Comparison of ENCODE assay signal across 10 mouse cellular contexts in genomic region chr4:40781797-40782495, GRCm38 (mm10). TPM values are rescaled to one million over a fixed set of nuclear protein-coding genes. Genes with fewer than 3 reads are reported as not detected.
A peak's percentile ranks its signal among the peaks of the same experiment; 100 is the strongest.
DNase-seq lines count a peak whose midpoint lies in the region; ATAC-seq and TF ChIP-seq lines count a peak whose summit lies in the region.
"Had no signal": no experiment of that assay in that cellular context is flagged by ENCODE, and none has a peak within 500 bp of the region (broad histone marks: within the 10 kb centered on the region; RNA-seq: fewer than 3 reads in every experiment).

No protein-coding gene starts in this region.

- intact Hi-C loops in left cerebral cortex, postnatal 14 days (cut with DNase I) = no loop called here
- intact Hi-C loops in left cerebral cortex, adult 2 months (cut with DNase I) = no loop called here

- TF ChIP-seq EP300 in liver, postnatal 0 days (IDR thresholded peaks at IDR 0.05; ENCODE audit: low read depth) = no peak

- H3K36me3 ChIP-seq in heart, embryonic 13.5 days = no peaks in the 10 kb centered on the region
- H3K36me3 ChIP-seq in liver, postnatal 0 days (replicated peaks; ENCODE audit: insufficient read depth, low read length) = no peaks in the 10 kb centered on the region
- H3K36me3 ChIP-seq in hindbrain, embryonic 12.5 days = no peaks in the 10 kb centered on the region
- H3K36me3 ChIP-seq: neural tube, embryonic 13.5 days had no signal

- H3K4me2 ChIP-seq in heart, embryonic 13.5 days = 0 out of 2 replicates have a peak overlapping the region, but pooled peaks have one; percentile 5
- H3K4me2 ChIP-seq in liver, postnatal 0 days (ENCODE audit: low read depth, low read length) = peak overlapping the region; percentile 53
- H3K4me2 ChIP-seq in hindbrain, embryonic 12.5 days (replicated peaks) = no peak overlapping the region
- H3K4me2 ChIP-seq: neural tube, embryonic 13.5 days had no signal

- 0 out of 2 replicates have a peak overlapping the region, but pooled peaks have one; percentile 3 for H3K27ac ChIP-seq in heart, embryonic 13.5 days (replicated peaks)
- H3K27ac ChIP-seq in bone marrow macrophage, adult 2 months (ENCODE audit: insufficient read depth, low read depth, low read length) = peak overlapping the region; percentile 91
- peak overlapping the region; percentile 62 for H3K27ac ChIP-seq in liver, postnatal 0 days (ENCODE audit: low read depth)
- H3K27ac ChIP-seq in hindbrain, embryonic 12.5 days = no peak overlapping the region
- H3K27ac ChIP-seq in left cerebral cortex, adult 2 months = no peak overlapping the region
- H3K27ac ChIP-seq: neural tube, embryonic 13.5 days had no signal

- no peak for ATAC-seq in heart, embryonic 13.5 days (ENCODE audit: extremely low read depth, insufficient number of reproducible peaks, low FRiP score, low TSS enrichment)
- ATAC-seq in liver, postnatal 0 days = peak; percentile 57
- ATAC-seq in hindbrain, embryonic 12.5 days (ENCODE audit: low FRiP score) = no peak

- no peaks in the 10 kb centered on the region for H3K27me3 ChIP-seq in heart, embryonic 13.5 days (replicated peaks)
- no peaks in the 10 kb centered on the region for H3K27me3 ChIP-seq in liver, postnatal 0 days (ENCODE audit: insufficient read depth, low read length)
- no peaks in the 10 kb centered on the region for H3K27me3 ChIP-seq in hindbrain, embryonic 12.5 days
- H3K27me3 ChIP-seq: neural tube, embryonic 13.5 days had no signal

- no peak overlapping the region for H3K4me3 ChIP-seq in heart, embryonic 13.5 days
- peak overlapping the region; percentile 19 for H3K4me3 ChIP-seq in bone marrow macrophage, adult 2 months (ENCODE audit: insufficient read depth, low read length)
- H3K4me3 ChIP-seq in liver, postnatal 0 days (ENCODE audit: low read depth, low read length) = no peak overlapping the region
- H3K4me3 ChIP-seq in hindbrain, embryonic 12.5 days = no peak overlapping the region
- no peak overlapping the region for H3K4me3 ChIP-seq in left cerebral cortex, adult 2 months
- H3K4me3 ChIP-seq: neural tube, embryonic 13.5 days had no signal

- H3K4me1 ChIP-seq in heart, embryonic 13.5 days = peaks cover 22% of the 10 kb centered on the region
- H3K4me1 ChIP-seq in bone marrow macrophage, adult 2 months (ENCODE audit: control insufficient read depth, insufficient read depth, low read length) = peaks cover 64% of the 10 kb centered on the region
- H3K4me1 ChIP-seq in liver, postnatal 0 days (ENCODE audit: insufficient read depth) = peaks cover 17% of the 10 kb centered on the region
- H3K4me1 ChIP-seq in hindbrain, embryonic 12.5 days = no peaks in the 10 kb centered on the region
- H3K4me1 ChIP-seq: neural tube, embryonic 13.5 days had no signal

- TF ChIP-seq CTCF in bone marrow macrophage, adult 2 months (IDR thresholded peaks at IDR 0.05; ENCODE audit: low read depth, low read length) = no peak
- no peak for TF ChIP-seq CTCF in liver, postnatal 0 days (IDR thresholded peaks at IDR 0.05; ENCODE audit: low read depth)
- TF ChIP-seq CTCF in left cerebral cortex, adult 2 months (IDR thresholded peaks at IDR 0.05) = no peak

- no peaks in the 10 kb centered on the region for H3K9me3 ChIP-seq in heart, embryonic 13.5 days
- H3K9me3 ChIP-seq in liver, postnatal 0 days (ENCODE audit: low read length) = no peaks in the 10 kb centered on the region
- no peaks in the 10 kb centered on the region for H3K9me3 ChIP-seq in hindbrain, embryonic 12.5 days (replicated peaks)
- H3K9me3 ChIP-seq: neural tube, embryonic 13.5 days had no signal

- WGBS in heart, embryonic 13.5 days = 31% methylated on average over 8 of the region's 8 CpGs
- 18% methylated on average over 8 of the region's 8 CpGs for WGBS in liver, postnatal 0 days (ENCODE audit: insufficient replicate concordance)
- WGBS in hindbrain, embryonic 12.5 days = 68% methylated on average over 8 of the region's 8 CpGs

- no peak for TF ChIP-seq POLR2A in bone marrow macrophage, adult 2 months (IDR thresholded peaks at IDR 0.05; ENCODE audit: borderline replicate concordance, low read depth, low read length)

- DNase-seq in heart, adult 8-10 months (ENCODE audit: low spot score) = no peak
- DNase-seq in CD4-positive helper T cell, adult 2 months (ENCODE audit: low read depth, low spot score) = peak; percentile 90
- DNase-seq in liver, postnatal 0 days = no peak
- DNase-seq in left cerebral cortex, postnatal 14 days (ENCODE audit: low spot score in 2 of 2) = no peak
- no peak for DNase-seq in left cerebral cortex, adult 2 months (ENCODE audit: extremely low spot score in 1 of 2, low spot score in 2 of 2)
- DNase-seq: left cerebral cortex, postnatal 4 days had no signal

- H3K9ac ChIP-seq in heart, embryonic 13.5 days = no peak overlapping the region
- 0 out of 2 replicates have a peak overlapping the region, but pooled peaks have one; percentile 18 for H3K9ac ChIP-seq in liver, postnatal 0 days (replicated peaks)
- H3K9ac ChIP-seq in hindbrain, embryonic 12.5 days = no peak overlapping the region
- H3K9ac ChIP-seq: neural tube, embryonic 13.5 days had no signal

RNA-seq across cellular contexts. Expression of gene Smu1, which starts 24.2 kb away (rescaled TPM):
- 95.7 and 107 TPM in 2 replicates for polyA plus RNA-seq in heart, embryonic 13.5 days (2015; fragmentation: Nextera tagmentation; extraction: Ambion mirVana)
- total RNA-seq in heart, adult 8-10 months (2022) = 10 to 100 TPM; 29.4 to 31.0 (median 30.4) TPM
- polyA plus RNA-seq in bone marrow macrophage, adult 2 months (2012; ENCODE audit: insufficient read depth, insufficient read length, missing spikeins) = 46.7 and 50.5 TPM in 2 replicates
- polyA plus RNA-seq in liver, postnatal 0 days (2015; fragmentation: Nextera tagmentation; extraction: Ambion mirVana) = 52.5 and 56.8 TPM in 2 replicates
- 135 and 137 TPM in 2 replicates for polyA plus RNA-seq in hindbrain, embryonic 12.5 days (2016; fragmentation: Nextera tagmentation; extraction: Ambion mirVana)
- 10 to 100 TPM; 41.8 to 43.5 TPM for total RNA-seq in left cerebral cortex, postnatal 14 days (2021)
- total RNA-seq in left cerebral cortex, adult 2 months (2021) = 10 to 100 TPM; 47.3 to 53.0 TPM

RNA-seq across cellular contexts. Expression of gene Dnaja1, which starts 60.0 kb away (rescaled TPM):
- 243 and 287 TPM in 2 replicates for polyA plus RNA-seq in heart, embryonic 13.5 days (2015; fragmentation: Nextera tagmentation; extraction: Ambion mirVana)
- 10 to 100 TPM; 46.8 to 94.6 (median 64.6) TPM for total RNA-seq in heart, adult 8-10 months (2022)
- 100 and 113 TPM in 2 replicates for polyA plus RNA-seq in bone marrow macrophage, adult 2 months (2012; ENCODE audit: insufficient read depth, insufficient read length, missing spikeins)
- 180 and 183 TPM in 2 replicates for polyA plus RNA-seq in liver, postnatal 0 days (2015; fragmentation: Nextera tagmentation; extraction: Ambion mirVana)
- polyA plus RNA-seq in hindbrain, embryonic 12.5 days (2016; fragmentation: Nextera tagmentation; extraction: Ambion mirVana) = 654 and 704 TPM in 2 replicates
- 100 to 1,000 TPM; 314 to 324 TPM for total RNA-seq in left cerebral cortex, postnatal 14 days (2021)
- 100 to 1,000 TPM; 282 to 289 TPM for total RNA-seq in left cerebral cortex, adult 2 months (2021)

Comparison
In these comparisons a context has a peak if more than half of its experiments do, and no peak if none do; other contexts are left out.
1. H3K27ac ChIP-seq: peak in heart, embryonic 13.5 days (single experiment), bone marrow macrophage, adult 2 months (single experiment) and liver, postnatal 0 days (single experiment); none in hindbrain, embryonic 12.5 days (single experiment) and left cerebral cortex, adult 2 months (single experiment).